Mouse (Mus musculus) liver, embryonic 14 days (tissue): Measurements from ENCODE around the gene Gm2000. TPM values are rescaled to one million over a fixed set of nuclear protein-coding genes. Genes with fewer than 3 reads are reported as not detected.

Source experiments
- polyA plus RNA-seq: library from polyadenylated mRNA; depleted of rRNA; stranded (reverse); fragments of >200 nt; gene quantifications from 2 replicates; pipeline ENCODE4 v1.2.3, GENCODE M21; 2012; rRNA removed

Gm2000 gene
- 162 and 202 TPM in 2 replicates for polyA plus RNA-seq

DNA sequence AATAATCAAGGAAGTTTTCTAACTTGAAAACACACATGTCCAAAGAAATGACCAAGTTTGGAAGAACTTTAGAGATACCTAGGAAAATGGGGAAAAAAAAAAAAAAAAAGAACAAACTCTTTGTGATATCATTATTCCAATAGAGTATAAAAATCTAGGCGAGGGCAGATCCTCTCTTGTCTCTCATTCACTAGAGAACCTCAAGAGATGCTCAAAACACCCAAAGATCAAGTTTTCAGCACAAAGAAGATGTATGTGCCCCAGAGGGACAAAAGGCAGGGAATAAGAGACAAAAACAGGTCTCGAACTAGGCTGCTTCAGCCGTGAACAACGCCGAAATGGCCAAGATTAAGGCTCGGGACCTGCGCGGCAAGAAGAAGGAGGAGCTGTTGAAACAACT lies at the start of gene Gm2000:
Gm2000 (plus strand) TSS at position 301 of the 400 bp plus-strand sequence.

Other genes with a start within 250 kb of the Gm2000 start
- gene Fam163a, start 161.0 kb upstream of the Gm2000 start, polyA plus RNA-seq, result 0.01 TPM in 1 of 2 replicates, not detected in the other
- gene Tdrd5, start 62.4 kb upstream of the Gm2000 start, polyA plus RNA-seq, result 0.03 and 0.10 TPM in 2 replicates
- gene Nphs2, start 55.3 kb upstream of the Gm2000 start, polyA plus RNA-seq, result 0.01 and 0.02 TPM in 2 replicates
- 0.02 and 0.06 TPM in 2 replicates for gene Axdnd1, start 55.1 kb downstream of the Gm2000 start, polyA plus RNA-seq
- 6.7 and 8.9 TPM in 2 replicates for gene Soat1, start 108.3 kb downstream of the Gm2000 start, polyA plus RNA-seq
- gene Gm10031, start 158.0 kb downstream of the Gm2000 start, polyA plus RNA-seq, result 1.8 and 2.8 TPM in 2 replicates
- gene Abl2, start 192.7 kb downstream of the Gm2000 start, polyA plus RNA-seq, result 1.8 and 2.0 TPM in 2 replicates